Mouse (Mus musculus) ovary, postnatal 10 days (tissue): ENCODE results near the gene Apba1.

Experiments
- DNase-seq: peaks from one replicate; pipeline ENCODE4 v3.0.0; 2022; ENCODE audit warnings: low spot score

The Apba1 gene

GRCm38 (mm10) chr19:23806796-23807195 is 48.1 kb downstream of the Apba1 start:
- DNase-seq = no peak

GRCm38 (mm10) chr19:23807371-23807770 is 48.7 kb downstream of the Apba1 start:
- DNase-seq = no peak

- DNase-seq = no peak
Measured at GRCm38 (mm10) chr19:23809236-23809635, 50.5 kb downstream of the Apba1 start.

- DNase-seq = no peak
Measured at GRCm38 (mm10) chr19:23810512-23810911, 51.8 kb downstream of the Apba1 start.

- no peak for DNase-seq
Measured at GRCm38 (mm10) chr19:23810976-23811375, 52.3 kb downstream of the Apba1 start.

- DNase-seq = no peak
Measured at GRCm38 (mm10) chr19:23816762-23817161, 58.1 kb downstream of the Apba1 start.

- no peak for DNase-seq
Measured at GRCm38 (mm10) chr19:23817196-23817595, 58.5 kb downstream of the Apba1 start.

GRCm38 (mm10) chr19:23819882-23820281 is 61.2 kb downstream of the Apba1 start:
- DNase-seq = no peak

GRCm38 (mm10) chr19:23822497-23822896 is 63.8 kb downstream of the Apba1 start:
- DNase-seq = no peak

- no peak for DNase-seq
Measured at GRCm38 (mm10) chr19:23823533-23823932, 64.8 kb downstream of the Apba1 start.

GRCm38 (mm10) chr19:23826251-23826650 is 67.6 kb downstream of the Apba1 start:
- DNase-seq = no peak

GRCm38 (mm10) chr19:23830761-23831160 is 72.1 kb downstream of the Apba1 start:
- no peak for DNase-seq

- no peak for DNase-seq
Measured at GRCm38 (mm10) chr19:23833685-23834682, 75.3 kb downstream of the Apba1 start.

GRCm38 (mm10) chr19:23834721-23835120 is 76.0 kb downstream of the Apba1 start:
- no peak for DNase-seq

GRCm38 (mm10) chr19:23855832-23856231 is 97.1 kb downstream of the Apba1 start:
- DNase-seq = no peak

- no peak for DNase-seq
Measured at GRCm38 (mm10) chr19:23858091-23858490, 99.4 kb downstream of the Apba1 start.

- no peak for DNase-seq
Measured at GRCm38 (mm10) chr19:23858781-23859180, 100.1 kb downstream of the Apba1 start.

GRCm38 (mm10) chr19:23860151-23860820 is 101.6 kb downstream of the Apba1 start:
- DNase-seq = no peak

GRCm38 (mm10) chr19:23862736-23863135 is 104.0 kb downstream of the Apba1 start:
- DNase-seq = no peak

GRCm38 (mm10) chr19:23863959-23864358 is 105.3 kb downstream of the Apba1 start:
- DNase-seq = no peak

- DNase-seq = no peak
Measured at GRCm38 (mm10) chr19:23866045-23866444, 107.4 kb downstream of the Apba1 start.

- DNase-seq = no peak
Measured at GRCm38 (mm10) chr19:23867052-23867451, 108.4 kb downstream of the Apba1 start.

GRCm38 (mm10) chr19:23867589-23867988 is 108.9 kb downstream of the Apba1 start:
- DNase-seq = no peak
